Mouse (Mus musculus) urinary bladder, postnatal 36 days (tissue): ENCODE results near the gene Tigd2.
"Not testable (repeated sequence)": the region's sequence is repeated elsewhere in the genome, so short reads cannot be mapped to it uniquely, and the experiment has no call there.

Experiments used
- DNase-seq, 2 experiments: peaks; one replicate each; pipeline ENCODE4 v3.0.0; 2022; ENCODE audit warnings: low spot score in 2 of 2, mixed read lengths in 1 of 2

Gene Tigd2

DNA sequence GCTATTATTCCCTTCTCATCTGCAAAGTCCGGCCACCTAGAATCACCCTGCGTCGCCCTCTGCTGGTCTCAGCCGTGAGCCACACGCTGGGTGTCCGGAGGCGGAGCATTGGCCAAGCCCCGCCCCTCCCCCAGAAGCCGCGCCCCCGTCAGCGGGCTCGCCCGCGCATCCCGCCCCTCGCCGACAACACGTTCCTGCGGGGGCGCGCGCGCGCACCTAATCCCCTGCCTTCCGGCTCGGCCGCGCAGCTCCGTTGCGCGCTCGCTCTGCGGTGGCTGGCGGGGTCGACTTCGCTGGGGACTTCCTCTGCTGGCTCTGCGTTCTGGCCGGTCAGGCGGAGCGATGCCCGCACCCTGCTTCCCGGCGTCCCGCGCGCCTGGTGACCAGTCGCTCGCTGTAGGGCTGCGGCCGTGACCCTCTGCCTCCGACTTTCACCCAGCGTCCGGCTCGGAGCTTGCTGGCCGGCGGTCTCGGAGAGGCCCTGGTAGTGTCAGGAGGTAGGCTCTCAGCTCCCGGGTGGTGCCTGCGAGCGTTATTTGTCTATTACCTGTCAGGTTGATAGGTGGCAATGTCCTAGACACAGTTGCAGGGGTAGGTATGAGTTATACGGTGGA, at the start of gene Tigd2:
Tigd2 (plus strand) TSS at position 186 of the 614 bp plus-strand sequence.
- peak; percentile 89 to 90 for DNase-seq

DNA sequence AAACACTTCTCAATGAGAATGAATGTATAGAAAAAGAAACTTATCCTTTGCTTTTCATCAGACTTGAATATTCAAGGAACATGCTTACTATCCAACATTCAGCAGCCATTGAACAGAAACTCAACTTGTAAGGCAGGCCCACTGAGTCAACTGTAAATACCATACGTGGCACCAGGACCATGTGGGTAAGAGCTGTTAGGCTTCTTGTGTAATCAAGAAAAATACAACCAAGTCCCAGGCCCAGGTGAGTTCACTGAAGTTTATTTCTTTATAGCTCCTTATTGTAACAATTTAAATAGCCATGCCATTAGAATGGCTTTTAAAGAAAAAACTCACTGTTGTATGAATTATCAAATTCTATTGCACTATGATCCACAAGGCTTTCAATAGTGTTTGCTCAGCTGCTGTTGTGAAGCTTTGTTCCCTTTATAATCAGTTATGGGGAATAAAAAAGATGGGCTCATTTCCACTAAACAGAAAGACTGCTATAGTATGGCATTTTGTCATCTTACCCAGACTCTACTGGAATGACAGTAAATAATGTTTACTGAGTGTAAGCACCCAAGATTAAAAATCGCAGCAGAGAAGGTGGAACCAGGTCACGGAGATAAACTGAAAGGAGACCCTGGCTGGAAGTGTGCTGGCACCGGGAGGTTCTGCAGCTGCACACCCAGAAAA, 46.7 kb upstream of the Tigd2 start:
- no peak for DNase-seq

DNA sequence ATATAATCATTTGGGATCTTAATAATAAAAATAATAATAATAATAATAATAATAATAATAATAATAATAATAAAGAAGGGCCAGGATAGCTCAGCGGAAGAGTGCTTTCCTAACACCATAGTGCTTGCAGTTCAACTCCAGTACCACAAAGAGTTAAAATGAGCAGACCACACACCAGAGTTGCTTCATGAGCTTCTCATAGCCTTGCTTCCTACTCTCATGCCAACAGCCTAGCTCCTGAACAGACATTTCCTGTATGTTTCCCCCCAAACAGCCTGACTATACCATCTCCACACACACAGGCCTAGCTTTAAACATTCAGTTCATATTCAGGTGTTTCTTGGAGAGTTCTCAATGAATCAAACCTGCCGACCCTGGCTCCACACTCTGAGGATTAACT, 45.8 kb upstream of the Tigd2 start:
- DNase-seq, result no peak

DNA sequence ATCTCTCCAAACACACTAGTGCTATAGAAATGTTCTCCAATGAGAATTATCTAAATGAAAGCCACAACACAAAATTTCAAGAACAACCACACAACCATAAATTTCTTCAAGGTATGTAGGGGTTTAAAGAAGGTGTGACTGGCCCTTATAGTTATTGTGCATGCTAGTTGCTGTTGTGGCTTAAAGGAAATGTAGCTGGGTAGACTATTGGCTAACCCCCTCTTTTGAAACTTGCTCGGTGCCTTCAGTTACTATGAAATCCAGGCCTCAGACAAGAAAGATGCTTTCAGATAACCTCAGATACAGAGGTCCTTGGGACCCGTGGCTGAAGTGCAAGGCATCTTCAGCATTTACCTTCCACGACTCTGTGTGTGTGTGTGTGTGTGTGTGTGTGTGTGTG, 45.3 kb upstream of the Tigd2 start:
- no peak for DNase-seq

DNA sequence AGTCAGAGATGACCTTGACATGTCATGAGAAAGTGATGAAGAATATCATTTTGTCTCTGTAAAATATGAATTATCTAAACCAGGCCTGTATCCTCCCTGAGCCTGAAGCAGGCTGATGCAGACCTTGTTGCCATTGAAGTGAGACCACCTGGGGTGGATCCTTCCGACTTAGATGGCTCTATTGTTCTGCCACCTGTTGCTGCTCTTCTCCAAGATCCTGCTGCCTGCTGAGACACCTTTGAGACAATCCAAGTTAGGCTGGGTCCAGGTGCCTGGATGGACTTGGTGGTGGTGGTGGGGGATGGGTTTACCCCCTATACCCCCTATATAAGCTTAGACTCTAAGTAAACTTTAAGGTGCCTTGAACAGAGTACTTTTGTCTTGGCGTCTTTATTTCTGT, 39.7 kb upstream of the Tigd2 start:
- no peak for DNase-seq

DNA sequence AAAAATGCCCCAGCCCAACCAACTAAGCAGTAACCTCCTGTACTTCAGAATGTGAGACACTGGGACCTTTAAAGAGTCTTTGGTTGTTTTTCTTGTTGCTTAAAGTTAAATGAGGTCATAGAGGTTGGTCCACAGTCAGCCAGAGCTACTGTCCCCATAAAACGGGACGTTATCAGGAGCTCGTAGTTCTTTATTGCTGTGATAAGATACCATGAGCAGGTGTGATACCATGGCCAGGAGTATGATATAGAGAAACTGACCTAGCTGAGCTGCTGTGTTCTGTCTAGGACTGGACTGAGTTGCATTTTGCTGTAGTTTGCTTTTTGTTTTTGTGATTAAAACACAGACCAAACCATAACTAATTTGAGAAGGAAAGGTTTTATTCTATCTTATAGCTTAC, 37.4 kb upstream of the Tigd2 start:
- DNase-seq, result no peak

DNA sequence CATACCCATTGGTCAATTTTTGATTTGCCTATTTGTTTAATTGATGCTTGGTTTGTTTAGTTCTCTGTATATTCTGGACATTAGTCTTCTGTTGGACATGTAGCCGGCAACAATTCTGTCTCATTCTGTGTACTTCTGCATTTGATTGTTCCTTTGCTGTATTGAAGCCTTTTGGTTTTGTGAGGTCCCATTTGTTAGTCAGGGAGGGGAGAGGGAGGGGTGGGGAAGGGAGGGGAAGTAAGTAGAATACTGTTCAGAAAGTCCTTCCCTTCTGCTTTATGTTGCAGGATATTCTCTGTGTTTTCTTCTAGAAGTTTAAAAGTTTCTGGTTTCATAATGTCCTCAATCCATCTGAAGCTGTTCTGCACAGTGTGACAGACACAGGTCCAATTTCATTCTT, 34.7 kb upstream of the Tigd2 start:
- no peak for DNase-seq

DNA sequence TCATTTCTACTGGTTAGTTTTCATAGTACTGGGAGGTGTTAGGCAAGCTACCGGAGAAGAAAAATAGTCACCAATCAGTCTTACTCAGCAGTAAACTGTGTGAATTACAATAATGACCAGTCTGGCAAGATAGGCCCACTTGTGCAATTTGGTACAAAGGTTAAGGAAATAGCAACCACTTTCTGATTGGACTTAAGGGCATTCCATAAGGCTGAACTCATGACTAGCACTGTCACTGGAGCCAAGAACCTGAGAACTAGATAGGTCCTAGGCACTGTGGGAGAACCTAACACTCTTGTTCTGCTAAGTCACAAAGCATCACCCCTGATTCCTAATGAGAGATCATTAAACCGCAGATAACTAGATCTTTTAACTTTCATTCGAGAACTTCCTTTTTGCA, 30.6 kb upstream of the Tigd2 start:
- peak in 1 of 2 experiments; percentile 14 for DNase-seq

DNA sequence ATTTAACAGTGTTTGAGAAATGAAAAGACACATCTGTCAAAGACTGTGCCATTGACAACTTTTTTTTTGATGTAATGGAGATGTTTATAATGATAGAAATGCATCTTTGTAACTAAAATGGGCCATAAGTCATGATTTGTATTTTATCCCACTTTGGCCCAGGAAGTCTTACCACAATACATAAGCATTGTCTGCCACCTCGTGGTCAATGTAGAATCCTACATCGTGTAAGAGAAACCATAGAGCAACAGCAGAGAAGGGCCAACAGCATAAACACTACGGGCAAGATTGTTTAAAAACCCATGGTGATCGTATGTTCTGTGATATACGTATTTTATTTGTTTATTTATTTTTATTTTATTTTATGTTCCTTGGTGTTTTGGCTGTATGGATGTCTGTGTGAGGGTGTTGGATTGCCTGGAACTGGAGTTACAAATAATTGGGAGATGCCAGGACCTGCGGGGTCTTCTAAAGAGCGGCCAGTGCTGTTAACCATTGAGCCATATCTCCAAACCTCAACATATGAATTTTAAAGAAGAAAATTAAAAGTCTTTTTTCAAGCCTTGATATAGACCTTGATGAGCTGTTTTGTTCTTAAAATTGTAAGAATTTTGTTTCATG, 28.2 kb upstream of the Tigd2 start:
- DNase-seq, result peak; percentile 26 to 35

DNA sequence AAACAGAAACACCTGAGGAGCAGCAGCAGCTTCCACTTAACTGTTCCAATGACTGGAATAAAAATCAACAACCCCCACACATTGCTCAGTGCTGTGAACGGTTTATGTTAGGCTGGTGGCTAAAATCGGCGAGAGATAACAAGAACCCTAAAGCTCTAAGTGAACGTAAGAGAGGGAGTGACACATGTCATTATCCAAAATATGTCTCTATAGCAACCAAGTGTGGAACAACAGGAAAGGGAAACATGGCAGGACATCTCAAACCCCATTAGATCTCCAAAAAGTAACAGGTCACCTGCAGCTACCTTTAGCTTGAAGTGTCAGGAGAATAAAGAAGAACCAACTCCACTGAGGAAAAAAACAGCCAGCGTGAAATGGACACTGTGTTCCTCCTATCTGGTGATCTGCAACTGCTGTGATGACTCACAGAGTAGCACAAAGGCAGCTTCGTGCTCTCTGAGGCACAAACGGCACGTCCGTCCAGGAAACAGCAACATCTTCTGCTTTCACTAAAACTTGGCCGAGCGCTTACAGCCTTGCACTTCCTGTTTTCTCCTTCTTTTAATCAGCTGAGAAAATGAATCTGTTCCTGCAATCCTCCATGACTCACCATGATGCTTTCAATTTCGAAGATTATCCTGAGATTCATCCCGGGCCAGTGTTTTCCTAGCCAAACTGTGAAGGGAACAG, 23.5 kb upstream of the Tigd2 start:
- DNase-seq, result peak; percentile 46 to 63

DNA sequence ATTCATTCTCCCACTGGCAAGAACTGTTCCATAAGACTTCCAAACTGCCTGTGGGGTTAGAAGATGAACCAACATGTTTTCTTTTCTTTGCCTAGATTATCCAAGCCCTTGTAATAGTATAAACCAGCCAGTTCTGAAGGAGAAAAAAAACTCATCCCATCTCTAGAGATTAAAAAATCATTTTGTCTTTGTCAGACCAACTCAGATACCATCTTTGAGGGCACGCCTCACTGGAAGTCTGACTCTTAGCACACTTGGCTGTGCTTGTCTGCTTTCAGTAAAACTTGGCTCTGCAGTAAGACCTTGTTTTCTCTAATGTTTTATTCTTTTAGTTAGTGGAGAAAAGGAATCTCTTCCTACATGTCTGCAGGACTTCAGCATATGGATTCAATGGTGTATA, 18.7 kb upstream of the Tigd2 start:
- DNase-seq, result peak in 1 of 2 experiments; percentile 17

DNA sequence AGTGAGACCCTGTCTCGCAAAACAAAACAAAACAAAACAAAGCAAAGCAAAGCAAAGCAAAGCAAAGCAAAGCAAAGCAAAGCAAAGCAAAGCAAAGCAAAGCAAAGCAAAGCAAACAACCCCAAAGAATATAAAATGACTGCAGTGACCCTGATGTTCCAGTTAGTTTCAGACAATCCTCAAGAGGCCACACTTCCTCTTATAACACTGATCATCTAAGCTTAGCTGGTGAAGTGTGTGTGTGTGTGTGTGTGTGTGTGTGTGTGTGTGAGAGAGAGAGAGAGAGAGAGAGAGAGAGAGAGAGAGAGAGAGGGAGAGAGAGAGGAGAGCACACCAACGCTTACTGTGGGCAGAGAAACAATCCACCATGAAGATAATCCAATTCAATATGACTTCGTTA, 14.2 kb upstream of the Tigd2 start:
- not testable (repeated sequence) for DNase-seq

DNA sequence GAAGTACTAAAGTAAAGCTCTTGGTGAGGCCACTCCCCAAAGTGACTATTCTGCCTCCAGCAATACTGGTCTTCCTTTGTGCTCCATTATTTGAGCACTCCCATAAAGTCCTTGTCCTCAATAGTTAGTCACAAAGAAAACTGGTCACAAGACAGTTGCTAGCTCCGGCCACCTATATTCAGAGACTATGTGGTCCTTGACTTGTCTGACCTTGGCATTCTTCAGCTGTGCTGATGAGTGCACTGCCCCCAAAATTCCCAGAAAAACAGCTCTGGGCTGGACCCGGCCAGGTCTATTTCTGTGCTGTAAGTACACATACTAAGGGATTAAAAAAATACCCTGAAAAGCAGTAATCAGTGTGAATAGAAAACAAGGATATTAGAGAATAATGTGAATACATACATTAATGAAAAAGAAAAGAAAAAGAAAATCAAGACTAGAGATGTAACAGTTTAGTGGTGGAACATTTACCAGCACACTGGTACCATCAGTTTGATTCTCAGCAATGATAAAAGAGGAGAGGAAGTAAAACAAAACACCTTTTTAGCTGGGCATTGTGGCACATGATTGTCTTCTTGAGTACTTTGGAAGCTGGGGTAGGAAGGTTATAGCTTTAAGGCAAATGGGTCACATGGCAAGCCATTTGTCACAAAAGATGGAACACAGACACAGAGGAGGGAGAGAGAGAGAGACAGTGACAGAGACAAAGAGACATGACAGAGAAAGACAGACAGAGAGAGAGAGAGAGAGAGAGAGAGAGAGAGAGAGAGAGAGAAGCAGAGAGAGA, 12.6 kb upstream of the Tigd2 start:
- DNase-seq, result no peak

DNA sequence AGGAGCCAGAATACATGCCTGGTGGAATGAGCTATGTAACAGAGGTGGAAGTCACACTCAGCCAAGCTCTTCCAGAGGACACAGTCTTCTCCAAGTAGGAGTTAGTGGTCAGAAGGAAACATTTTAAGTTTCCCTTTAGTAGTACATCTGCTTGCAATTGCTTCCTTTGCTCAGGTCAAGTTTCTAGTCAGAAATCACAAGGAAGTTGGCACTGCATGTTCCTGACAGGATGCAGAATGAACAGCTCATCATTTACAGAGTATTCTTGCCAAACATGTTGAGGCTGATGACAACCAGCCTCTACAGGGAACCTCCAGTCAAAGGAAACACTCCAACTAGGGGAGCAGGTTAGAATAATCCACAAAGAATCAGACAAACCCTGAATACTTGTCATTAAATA, 11.9 kb upstream of the Tigd2 start:
- no peak for DNase-seq

DNA sequence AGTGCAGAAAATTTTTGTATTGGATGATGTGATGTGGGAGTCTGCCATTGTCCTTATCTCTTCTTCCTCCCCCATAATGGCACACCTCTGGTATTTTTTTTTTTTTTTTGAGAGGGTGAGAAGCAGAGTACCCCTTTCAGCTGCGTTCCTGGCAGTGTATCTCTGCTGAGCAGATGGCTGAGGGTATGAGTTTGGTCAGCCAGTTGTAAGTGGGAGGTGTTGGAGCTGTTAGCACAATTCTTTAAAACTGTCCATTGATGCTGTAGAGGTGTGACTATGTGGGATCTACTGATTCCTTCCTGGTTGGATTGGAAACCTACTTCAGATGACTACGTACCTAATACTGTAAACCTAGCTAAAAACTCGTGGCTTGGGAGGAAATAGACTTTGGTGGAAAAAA, 10.3 kb upstream of the Tigd2 start:
- no peak for DNase-seq

DNA sequence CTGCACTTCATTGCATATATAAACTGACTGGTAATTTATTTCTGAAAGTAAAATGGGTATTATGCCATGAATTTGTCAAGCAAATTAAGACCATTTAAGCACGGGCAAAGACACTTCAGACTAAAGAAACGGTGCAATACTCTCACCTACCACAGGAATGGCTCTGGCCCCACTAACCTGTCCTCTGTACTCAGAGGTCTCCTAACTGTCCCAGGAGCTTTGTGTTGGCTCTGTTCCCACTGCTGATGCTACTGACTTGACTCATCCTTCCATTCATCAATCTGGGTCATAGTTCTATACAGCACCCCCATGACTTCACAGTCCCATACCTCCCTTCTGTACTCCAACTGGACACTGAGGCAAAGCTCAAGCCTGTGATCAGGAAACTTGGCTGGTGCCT, 9.6 kb upstream of the Tigd2 start:
- no peak for DNase-seq

DNA sequence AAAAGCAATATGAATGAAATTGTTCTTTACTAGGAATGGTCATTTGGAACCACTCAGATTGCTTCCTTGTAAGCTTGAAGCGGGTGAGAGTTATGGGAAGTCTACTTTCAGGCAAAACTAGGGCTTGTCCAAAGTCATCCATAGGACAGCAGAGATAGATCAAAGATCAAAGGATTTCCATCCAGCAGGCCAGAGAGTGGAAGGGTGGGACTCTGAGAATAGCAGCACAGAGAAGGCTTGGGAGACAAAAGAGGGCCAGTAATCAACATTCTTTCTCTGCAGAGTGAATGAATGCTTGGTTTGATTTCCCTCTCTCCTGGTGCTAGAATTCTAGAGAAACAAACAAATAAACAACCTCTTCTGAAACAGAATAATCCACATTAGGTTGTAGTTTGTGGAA, 1.1 kb upstream of the Tigd2 start:
- DNase-seq, result no peak

DNA sequence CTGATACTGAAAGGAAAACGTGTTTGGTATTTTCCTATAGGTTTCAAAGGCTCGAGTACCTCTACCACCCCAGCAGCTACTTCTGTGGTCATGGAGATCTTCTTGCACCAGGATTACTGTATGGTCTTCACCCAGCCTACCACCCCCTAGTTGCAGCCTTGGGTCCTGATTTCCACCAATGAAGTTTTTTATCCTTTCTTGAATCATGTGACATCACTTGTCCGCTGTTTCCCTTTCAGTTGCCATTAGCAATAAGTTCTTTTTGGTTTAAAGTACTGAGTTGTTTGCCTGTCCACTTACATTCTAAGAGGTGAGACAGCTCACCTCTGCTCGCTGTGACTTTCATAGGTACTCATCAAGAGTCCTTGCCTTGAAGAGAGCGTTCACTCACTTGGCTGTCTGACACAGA, 633 bp downstream of the Tigd2 start:
- DNase-seq, result no peak

DNA sequence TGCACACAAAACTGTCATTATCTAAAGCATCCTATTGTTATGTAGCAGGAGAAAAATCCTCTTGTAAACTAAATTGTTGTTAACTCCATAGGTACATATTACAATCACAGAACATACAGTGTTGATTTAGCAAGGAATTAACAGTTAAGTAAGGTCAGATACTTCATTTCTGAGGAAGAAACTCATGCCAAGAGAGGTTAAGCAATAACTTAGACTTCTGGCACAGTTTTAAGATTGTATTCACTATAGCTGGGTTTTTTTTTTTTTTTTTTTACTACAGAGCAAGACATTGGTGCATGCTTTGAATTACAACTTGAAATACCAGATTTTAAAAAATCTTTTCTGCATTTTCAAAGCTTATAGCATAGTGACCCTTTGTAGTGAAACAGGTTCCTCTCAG, 24.5 kb downstream of the Tigd2 start:
- DNase-seq, result no peak

DNA sequence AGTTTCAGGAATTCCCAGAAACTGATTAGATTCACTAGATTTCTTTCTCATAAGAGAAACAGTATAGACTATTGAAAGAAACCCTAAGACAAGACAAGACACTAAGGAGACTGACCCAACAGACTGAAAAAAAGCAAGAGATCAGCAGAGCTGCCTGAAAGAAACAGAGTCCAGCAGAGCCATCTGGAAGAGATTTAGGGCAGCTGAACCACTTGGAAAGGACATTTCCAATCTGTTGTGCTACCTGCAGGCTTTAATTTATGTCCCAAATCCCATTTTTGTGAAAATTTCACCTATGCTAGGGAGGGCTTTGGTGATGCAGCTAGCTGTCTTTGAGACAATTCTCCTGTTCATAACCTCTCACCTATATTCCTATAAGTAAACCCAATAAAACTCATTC, 25.0 kb downstream of the Tigd2 start:
- DNase-seq, result no peak

DNA sequence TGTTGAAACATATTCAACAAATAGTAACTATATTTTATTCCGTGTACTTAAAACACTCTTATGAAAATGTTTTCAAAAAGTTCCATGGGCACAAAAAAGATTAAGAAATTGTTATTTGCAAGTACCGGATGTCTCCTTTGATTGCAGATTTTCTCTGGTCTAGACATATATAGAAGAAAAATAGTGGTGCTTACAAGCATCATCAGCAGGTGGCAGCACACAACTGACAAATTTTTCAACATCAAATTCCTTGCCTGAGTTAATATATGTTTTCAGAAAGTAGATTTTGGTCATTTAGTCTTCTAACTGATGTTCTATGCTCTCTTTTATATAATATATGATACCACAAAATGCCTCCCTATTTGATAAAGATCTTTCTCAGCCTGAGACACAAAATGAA, 41.0 kb downstream of the Tigd2 start:
- DNase-seq, result peak; percentile 21 to 35

DNA sequence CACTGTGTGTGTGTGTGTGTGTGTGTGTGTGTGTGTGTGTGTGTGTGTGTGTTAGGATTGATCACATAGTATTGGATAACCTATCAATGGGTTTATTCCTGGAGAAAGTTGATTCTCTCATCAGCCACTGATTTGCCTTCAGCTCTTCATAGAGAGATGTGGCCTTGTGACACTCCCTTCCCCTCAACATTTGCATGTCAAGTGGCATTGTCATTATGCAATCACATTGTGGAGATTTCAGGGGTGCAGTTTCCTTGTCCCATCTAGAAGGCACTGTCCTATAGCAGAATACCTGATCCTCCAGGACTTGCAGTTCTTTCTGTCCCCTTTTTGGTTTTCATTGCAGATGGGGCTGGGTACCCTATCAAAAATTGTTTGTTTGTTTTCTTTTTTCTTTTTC, 41.9 kb downstream of the Tigd2 start:
- DNase-seq, result no peak
